Mouse (Mus musculus): ENCODE results near the gene Hjurp. TPM values are rescaled to one million over a fixed set of nuclear protein-coding genes. Genes with fewer than 3 reads are reported as not detected.
A peak's percentile ranks its signal among the peaks of the same experiment; 100 is the strongest.

The Hjurp gene
- polyA plus RNA-seq, 1 experiment from 2014 or later, result 85.4 TPM

GRCm38 (mm10) chr1:88304261-88304985, 27.0 kb upstream of the Hjurp start:
- Histone ChIP-seq H3K9me3 (peaks cover 86% of the 10 kb centered on the region), H3K4me3 (no peak overlapping the region), H3K9ac (no peak overlapping the region), H3K36me3 (replicated peaks) (no peaks in the 10 kb centered on the region), H3K4me1 (no peaks in the 10 kb centered on the region), H3K4me2 (no peak overlapping the region), H3K27me3 (replicated peaks) (no peaks in the 10 kb centered on the region), H3K27ac (no peak overlapping the region)
- ATAC-seq (replicated peaks), result no peak
- 63% methylated on average over 8 of the region's 8 CpGs for WGBS

DNA sequence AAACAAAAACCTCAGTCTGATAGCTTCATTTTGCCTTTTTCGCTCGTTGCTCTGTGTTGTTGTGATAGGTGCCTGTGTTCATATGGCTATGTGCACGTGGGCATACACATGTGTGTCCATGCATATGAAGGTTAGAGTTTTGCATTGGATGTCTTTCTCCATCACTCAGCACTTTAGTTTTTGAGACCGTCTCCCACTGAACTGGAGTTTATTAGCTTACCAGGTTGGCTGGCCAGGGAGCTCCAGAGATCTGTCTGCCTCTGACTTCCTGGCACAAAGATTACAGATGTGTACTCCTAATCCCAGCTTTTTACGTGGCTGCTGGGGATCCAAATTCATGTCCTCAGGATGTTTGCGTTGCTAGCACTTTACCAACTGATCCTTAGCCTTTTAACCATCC, 26.3 kb upstream of the Hjurp start:
- peaks cover 85% of the 10 kb centered on the region for H3K9me3 ChIP-seq
- no peak overlapping the region for H3K4me3 ChIP-seq
- H3K4me1 ChIP-seq, result no peaks in the 10 kb centered on the region
- H3K4me2 ChIP-seq, result no peak overlapping the region
- H3K36me3 ChIP-seq (replicated peaks), result no peaks in the 10 kb centered on the region
- H3K27ac ChIP-seq, result no peak overlapping the region
- no peak overlapping the region for H3K9ac ChIP-seq
- H3K27me3 ChIP-seq (replicated peaks), result no peaks in the 10 kb centered on the region
- ATAC-seq (replicated peaks), result no peak
- 65% methylated on average over 6 of the region's 6 CpGs for WGBS

- Histone ChIP-seq H3K27me3 (replicated peaks) (no peaks in the 10 kb centered on the region), H3K9ac (no peak overlapping the region), H3K36me3 (replicated peaks) (no peaks in the 10 kb centered on the region), H3K9me3 (peaks cover 87% of the 10 kb centered on the region), H3K4me1 (no peaks in the 10 kb centered on the region), H3K4me3 (no peak overlapping the region), H3K4me2 (no peak overlapping the region), H3K27ac (no peak overlapping the region)
- no peak for ATAC-seq (replicated peaks)
- WGBS, result 63% methylated on average over 14 of the region's 14 CpGs
Measured at GRCm38 (mm10) chr1:88302057-88302740, 24.8 kb upstream of the Hjurp start.

GRCm38 (mm10) chr1:88301121-88302014, 23.9 kb upstream of the Hjurp start:
- Histone ChIP-seq H3K9me3 (peaks cover 78% of the 10 kb centered on the region), H3K4me2 (no peak overlapping the region), H3K4me1 (no peaks in the 10 kb centered on the region), H3K4me3 (no peak overlapping the region), H3K27ac (no peak overlapping the region), H3K27me3 (replicated peaks) (no peaks in the 10 kb centered on the region), H3K9ac (no peak overlapping the region), H3K36me3 (replicated peaks) (no peaks in the 10 kb centered on the region)
- 69% methylated on average over 9 of the region's 9 CpGs for WGBS
- ATAC-seq (replicated peaks), result no peak

DNA sequence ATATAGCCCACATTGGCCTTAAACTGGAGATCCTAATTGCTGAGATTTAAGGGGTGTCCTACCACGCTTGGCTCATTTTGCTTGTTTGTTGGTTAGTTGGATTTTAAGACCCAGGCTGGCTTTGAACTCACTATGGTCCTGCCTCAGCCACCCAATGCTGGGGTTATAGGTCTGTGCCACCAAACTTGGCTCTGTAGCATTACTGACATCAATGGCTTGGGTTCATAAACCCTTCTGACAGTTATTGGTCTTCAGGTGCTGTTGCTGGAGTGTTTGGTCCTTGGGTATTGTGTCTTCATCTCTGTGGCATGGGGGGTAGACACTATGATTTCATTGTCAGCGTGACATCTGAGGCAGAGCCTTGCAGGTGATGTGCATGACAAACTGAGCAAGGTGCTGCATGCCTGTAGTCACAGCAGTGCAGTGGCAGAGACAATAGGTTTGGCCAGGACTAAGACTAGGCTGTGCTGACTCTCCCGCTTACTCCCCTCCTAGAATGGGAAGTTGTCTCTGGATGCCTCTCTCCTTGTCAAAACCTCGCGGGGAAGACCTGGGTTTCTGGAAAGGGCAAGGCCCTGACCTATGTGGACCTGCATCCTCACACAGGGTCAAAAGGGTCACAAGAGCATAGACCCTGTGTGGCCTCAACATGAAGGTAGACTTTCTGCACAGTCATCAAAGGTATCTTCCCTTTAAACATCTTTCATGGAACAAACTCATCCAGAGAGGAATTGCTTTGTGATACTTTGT, 23.0 kb upstream of the Hjurp start:
- no peak overlapping the region for H3K27ac ChIP-seq
- no peak overlapping the region for H3K9ac ChIP-seq
- no peaks in the 10 kb centered on the region for H3K4me1 ChIP-seq
- H3K4me3 ChIP-seq, result no peak overlapping the region
- no peaks in the 10 kb centered on the region for H3K36me3 ChIP-seq (replicated peaks)
- H3K27me3 ChIP-seq (replicated peaks), result no peaks in the 10 kb centered on the region
- peaks cover 77% of the 10 kb centered on the region for H3K9me3 ChIP-seq
- ATAC-seq (replicated peaks), result 0 out of 2 replicates have a peak, but pooled peaks have one; percentile 7
- WGBS, result 46% methylated on average over 5 of the region's 5 CpGs
- H3K4me2 ChIP-seq, result no peak overlapping the region

- no peaks in the 10 kb centered on the region for H3K27me3 ChIP-seq (replicated peaks)
- no peaks in the 10 kb centered on the region for H3K4me1 ChIP-seq
- no peak overlapping the region for H3K4me2 ChIP-seq
- no peak for ATAC-seq (replicated peaks)
- no peak overlapping the region for H3K27ac ChIP-seq
- no peak overlapping the region for H3K4me3 ChIP-seq
- no peaks in the 10 kb centered on the region for H3K36me3 ChIP-seq (replicated peaks)
- 85% methylated on average over 2 of the region's 2 CpGs for WGBS
- H3K9ac ChIP-seq, result no peak overlapping the region
- peaks cover 69% of the 10 kb centered on the region for H3K9me3 ChIP-seq
Measured at GRCm38 (mm10) chr1:88299529-88299945, 22.1 kb upstream of the Hjurp start.

DNA sequence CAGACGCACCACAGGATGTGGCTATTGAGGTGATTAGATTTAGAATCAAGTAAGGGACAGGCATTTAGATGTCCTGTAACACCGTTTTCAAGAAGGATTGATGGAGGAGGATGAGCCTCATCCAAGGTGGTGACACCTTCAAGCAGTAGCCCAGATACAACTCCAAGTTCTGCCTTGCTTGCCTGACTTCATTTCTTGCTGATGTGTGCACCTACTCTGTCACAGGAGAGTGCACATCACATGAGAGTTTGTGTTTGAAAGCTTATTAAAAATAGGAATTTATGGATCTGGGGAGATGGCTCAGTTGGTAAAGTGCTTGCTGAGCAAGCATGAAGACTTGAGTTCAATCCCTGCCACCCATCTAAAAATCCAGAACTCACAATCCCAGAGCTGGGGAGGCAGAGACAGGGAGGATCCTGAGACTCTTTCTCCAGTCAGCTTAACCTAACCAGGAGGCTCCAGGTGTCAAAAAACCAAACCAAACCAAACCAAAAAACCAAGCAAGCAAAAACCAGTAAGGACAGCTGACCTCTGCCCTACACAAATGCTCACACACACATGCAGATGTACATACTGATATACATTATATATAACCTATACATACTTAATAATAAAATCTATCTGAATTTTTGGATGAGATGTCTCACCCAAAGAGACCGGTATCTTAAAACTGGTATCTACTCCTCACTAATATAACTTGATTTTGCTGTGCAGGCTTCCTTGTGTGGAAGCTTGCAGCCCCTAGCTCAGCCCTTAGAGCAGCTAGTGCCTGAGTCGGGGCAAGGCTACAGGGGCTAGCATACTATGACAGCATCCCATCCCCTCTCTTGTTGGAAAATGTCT, 21.5 kb upstream of the Hjurp start:
- WGBS, result 62% methylated on average over 4 of the region's 4 CpGs
- Histone ChIP-seq H3K9ac (no peak overlapping the region), H3K9me3 (peaks cover 64% of the 10 kb centered on the region), H3K36me3 (replicated peaks) (no peaks in the 10 kb centered on the region), H3K4me2 (no peak overlapping the region), H3K27ac (no peak overlapping the region), H3K4me1 (no peaks in the 10 kb centered on the region), H3K4me3 (no peak overlapping the region), H3K27me3 (replicated peaks) (no peaks in the 10 kb centered on the region)
- ATAC-seq (replicated peaks), result no peak

DNA sequence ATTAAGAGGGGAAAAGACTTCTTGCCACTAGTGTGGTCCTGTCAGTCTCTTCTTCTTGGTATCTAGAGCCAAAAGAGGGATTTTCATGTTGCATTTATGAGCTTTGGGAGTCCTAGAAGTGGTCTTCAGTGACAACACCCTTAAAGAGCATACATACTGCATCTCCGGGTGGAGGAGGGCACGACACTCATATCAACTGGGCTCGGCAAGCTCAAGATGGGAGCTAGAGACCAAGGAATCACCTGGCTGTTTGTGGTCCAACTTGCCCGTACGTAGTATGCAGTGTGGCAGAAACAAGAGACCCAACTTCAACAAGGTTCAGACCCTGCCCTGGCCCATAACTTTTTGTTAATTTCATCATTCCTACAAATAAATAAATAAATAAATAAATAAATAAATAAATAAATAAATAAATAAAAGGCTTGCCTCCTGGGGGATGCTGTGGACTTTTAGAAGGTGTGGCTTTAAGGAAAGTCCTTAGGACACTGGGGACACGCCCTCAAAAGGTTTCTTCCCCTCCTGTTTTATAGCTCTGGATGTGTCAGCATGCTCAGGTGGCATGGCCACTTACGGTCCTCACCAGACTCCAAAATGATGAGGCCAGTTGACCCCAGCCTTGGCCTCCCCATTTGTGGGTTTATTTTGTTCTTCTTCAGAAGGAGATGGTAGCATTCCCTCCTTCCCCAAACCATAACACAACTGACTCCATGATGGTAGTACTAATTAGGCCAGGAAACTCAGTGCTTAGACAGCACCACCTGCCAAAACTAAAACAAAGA, 20.2 kb upstream of the Hjurp start:
- WGBS, result 67% methylated on average over 7 of the region's 7 CpGs
- peaks cover 55% of the 10 kb centered on the region for H3K9me3 ChIP-seq
- H3K27me3 ChIP-seq (replicated peaks), result no peaks in the 10 kb centered on the region
- H3K27ac ChIP-seq, result no peak overlapping the region
- H3K4me1 ChIP-seq, result no peaks in the 10 kb centered on the region
- H3K9ac ChIP-seq, result no peak overlapping the region
- ATAC-seq (replicated peaks), result no peak
- no peaks in the 10 kb centered on the region for H3K36me3 ChIP-seq (replicated peaks)
- no peak overlapping the region for H3K4me2 ChIP-seq
- no peak overlapping the region for H3K4me3 ChIP-seq

DNA sequence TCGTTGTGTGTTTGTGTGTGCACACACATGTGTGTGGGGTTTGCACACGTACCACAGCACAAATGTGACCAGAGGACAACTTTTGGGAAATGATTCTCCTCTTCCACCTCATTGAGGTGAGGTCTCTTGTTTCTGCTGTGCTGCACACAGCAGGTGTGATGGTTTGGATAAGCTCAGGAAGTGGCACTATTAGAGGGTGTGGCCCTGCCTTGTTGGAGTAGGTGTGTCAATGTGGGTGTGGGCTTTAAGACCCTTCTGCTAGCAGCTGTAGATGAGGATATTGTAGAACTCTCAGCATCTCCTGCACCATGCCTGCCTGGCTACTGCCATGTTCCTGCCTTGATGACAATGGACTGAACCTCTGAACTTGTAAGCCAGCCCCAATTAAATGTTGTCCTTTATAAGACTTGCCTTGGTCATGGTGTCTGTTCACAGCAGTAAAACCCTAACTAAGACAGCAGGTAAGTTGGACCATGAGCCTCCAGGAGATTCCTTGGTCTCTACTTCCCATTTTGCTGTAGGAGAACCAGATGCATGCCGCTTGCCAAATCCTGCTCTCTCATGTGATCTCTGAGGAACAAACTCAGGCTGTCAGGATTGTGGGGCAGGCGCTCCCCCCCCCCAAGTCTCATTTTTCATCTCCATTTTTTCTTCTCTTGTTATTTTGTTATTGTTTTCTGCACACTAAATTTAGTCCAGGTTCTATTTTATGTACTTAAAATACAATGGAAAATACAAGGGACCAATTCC, 18.9 kb upstream of the Hjurp start:
- no peak overlapping the region for H3K4me2 ChIP-seq
- H3K4me3 ChIP-seq, result no peak overlapping the region
- H3K4me1 ChIP-seq, result no peaks in the 10 kb centered on the region
- no peak overlapping the region for H3K9ac ChIP-seq
- ATAC-seq (replicated peaks), result 0 out of 2 replicates have a peak, but pooled peaks have one; percentile 2
- 73% methylated on average over 4 of the region's 4 CpGs for WGBS
- no peaks in the 10 kb centered on the region for H3K27me3 ChIP-seq (replicated peaks)
- H3K27ac ChIP-seq, result no peak overlapping the region
- no peaks in the 10 kb centered on the region for H3K36me3 ChIP-seq (replicated peaks)
- H3K9me3 ChIP-seq, result peaks cover 54% of the 10 kb centered on the region

GRCm38 (mm10) chr1:88294650-88295049, 17.2 kb upstream of the Hjurp start:
- no peak overlapping the region for H3K9ac ChIP-seq
- H3K4me3 ChIP-seq, result no peak overlapping the region
- no peak overlapping the region for H3K27ac ChIP-seq
- H3K27me3 ChIP-seq (replicated peaks), result no peaks in the 10 kb centered on the region
- no peaks in the 10 kb centered on the region for H3K4me1 ChIP-seq
- WGBS, result 21% methylated on average over 1 of the region's 1 CpGs
- peaks cover 50% of the 10 kb centered on the region for H3K9me3 ChIP-seq
- ATAC-seq (replicated peaks), result no peak
- no peaks in the 10 kb centered on the region for H3K36me3 ChIP-seq (replicated peaks)
- H3K4me2 ChIP-seq, result no peak overlapping the region
